ENCODE assay signal across 9 mouse cellular contexts in the genomic region with DNA sequence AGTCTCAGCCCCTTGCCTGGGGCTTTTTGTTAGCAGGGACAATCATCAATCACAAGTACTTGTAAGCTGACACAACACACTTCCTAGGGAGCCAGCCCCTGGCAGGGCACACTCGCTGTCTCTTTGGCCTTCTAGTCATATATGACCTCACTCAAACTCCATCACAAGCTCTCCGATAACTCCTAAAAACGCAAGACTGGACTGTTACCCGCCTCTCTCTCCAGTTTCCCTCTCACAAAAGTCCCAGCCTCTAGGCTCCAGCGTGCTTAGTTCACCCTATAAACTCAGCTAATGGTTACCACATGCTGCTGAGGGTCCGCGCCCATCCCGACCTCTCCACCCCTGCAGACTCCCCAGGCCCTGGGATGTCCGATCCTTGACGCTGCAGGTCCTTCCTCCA. TPM values are rescaled to one million over a fixed set of nuclear protein-coding genes. Genes with fewer than 3 reads are reported as not detected.
DNase-seq lines count a peak whose midpoint lies in the region; ATAC-seq lines count a peak whose summit lies in the region.
"Had no signal": no experiment of that assay in that cellular context is flagged by ENCODE, and none has a peak within 500 bp of the region (broad histone marks: within the 10 kb centered on the region; RNA-seq: fewer than 3 reads in every experiment).

No protein-coding gene starts in this region.

- no peaks in the 10 kb centered on the region for H3K36me3 ChIP-seq in midbrain, embryonic 11.5 days (ENCODE audit: control insufficient read depth, insufficient read depth, low read length)
- H3K36me3 ChIP-seq: G1E had no signal

- ATAC-seq in hematopoietic stem cell, adult 5-6 weeks (replicated peaks in 1 of 2; ENCODE audit: insufficient read depth in 1 of 2, low FRiP score in 2 of 2, low TSS enrichment in 1 of 2, low read depth in 1 of 2, poor library complexity in 2 of 2, severe bottlenecking in 2 of 2): 0 out of 4 replicates have a peak, but pooled peaks have one; percentile 7 to 9
- no peak for ATAC-seq in midbrain, embryonic 11.5 days (ENCODE audit: low FRiP score)

- H3K27ac ChIP-seq in midbrain, embryonic 11.5 days (ENCODE audit: low read depth, low read length): no peak overlapping the region

- peaks cover 25% of the 10 kb centered on the region for H3K27me3 ChIP-seq in midbrain, embryonic 11.5 days (ENCODE audit: control insufficient read depth, insufficient read depth, low read length)

- H3K4me3 ChIP-seq in midbrain, embryonic 11.5 days (ENCODE audit: low read depth, low read length): peak overlapping the region; percentile 75

- no peaks in the 10 kb centered on the region for H3K9me3 ChIP-seq in midbrain, embryonic 11.5 days (ENCODE audit: control insufficient read depth, low read length)

- WGBS in midbrain, embryonic 11.5 days: 2% methylated on average over 10 of the region's 10 CpGs

- peak overlapping the region; percentile 56 for H3K9ac ChIP-seq in midbrain, embryonic 11.5 days (ENCODE audit: low read length)

- intact Hi-C loops in heart, postnatal 10 days (cut with DNase I): loop anchor here (2.0 to 10.0 kb wide), 2 partner anchors 1078 to 1204 kb away; no protein-coding TSS in a partner anchor

- DNase-seq in heart, adult 9 months (ENCODE audit: low spot score in 2 of 2): peak; percentile 7 to 10
- no peak for DNase-seq in heart, postnatal 10 days
- DNase-seq in embryo, embryonic 9.5 days (ENCODE audit: extremely low spot score): peak; percentile 72
- no peak for DNase-seq in midbrain, embryonic 11.5 days (ENCODE audit: low spot score, missing footprints)
- DNase-seq in layer of hippocampus, postnatal 10 days (ENCODE audit: low spot score in 2 of 2): no peak
- no peak for DNase-seq in cerebellum, adult 9-10 months
- no peak for DNase-seq in spleen, postnatal 36 days (ENCODE audit: low spot score in 2 of 2)

- H3K4me2 ChIP-seq in midbrain, embryonic 11.5 days: peak overlapping the region; percentile 98

- H3K4me1 ChIP-seq in midbrain, embryonic 11.5 days (ENCODE audit: control insufficient read depth, insufficient read depth, low read length): peaks cover 27% of the 10 kb centered on the region

RNA-seq across cellular contexts. Expression of gene Sdk1, which starts 0.8 kb away (rescaled TPM):
- total RNA-seq in heart, postnatal 10 days (2021): 1 to 10 TPM; 6.0 to 6.1 TPM
- 0.63 and 1.1 TPM in 2 replicates for total RNA-seq in hematopoietic stem cell, adult 5-6 weeks (2017)
- polyA plus RNA-seq in midbrain, embryonic 11.5 days (2014; fragmentation: Nextera tagmentation; extraction: Ambion mirVana): 0.93 and 0.94 TPM in 2 replicates
- total RNA-seq in layer of hippocampus, postnatal 10 days (2021): 10 to 100 TPM; 12.4 to 14.7 TPM
- polyA plus RNA-seq: G1E had no signal

Comparison
In these comparisons a context has a peak if more than half of its experiments do, and no peak if none do; other contexts are left out.
1. DNase-seq: peak in heart, adult 9 months (2 of 2) and embryo, embryonic 9.5 days (single experiment); none in heart, postnatal 10 days (0 of 2), midbrain, embryonic 11.5 days (single experiment), layer of hippocampus, postnatal 10 days (0 of 2), cerebellum, adult 9-10 months (single experiment) and spleen, postnatal 36 days (0 of 2).